Mouse (Mus musculus) forebrain, embryonic 13.5 days (tissue): ENCODE data around the gene Zfp26. TPM values are rescaled to one million over a fixed set of nuclear protein-coding genes. Genes with fewer than 3 reads are reported as not detected.

Experiments used
- ATAC-seq: fragments of 200-750 bp; cut with Nextera tagmentation; 2 replicates; pipeline ENCODE4 v1.8.0; 2017
- H3K27ac ChIP-seq: fragments of 300-500 bp; sonication (generic); 2 replicates; pipeline ENCODE4 v1.5.1; 2015; ENCODE audit warnings: inconsistent platforms, mild to moderate bottlenecking, moderate library complexity
- H3K27me3 ChIP-seq: fragments of 300-500 bp; sonication (generic); 2 replicates; pipeline ENCODE4 v1.6.1; 2015; ENCODE audit warnings: mild to moderate bottlenecking, inconsistent platforms
- H3K36me3 ChIP-seq: fragments of 300-500 bp; sonication (generic); 2 replicates; pipeline ENCODE4 v1.6.1; 2015; ENCODE audit warnings: mild to moderate bottlenecking, inconsistent platforms; ENCODE audit not compliant: poor library complexity, severe bottlenecking
- H3K4me1 ChIP-seq: fragments of 300-500 bp; sonication (generic); 2 replicates; pipeline ENCODE4 v1.6.1; 2015; ENCODE audit warnings: inconsistent platforms
- H3K4me2 ChIP-seq: fragments of 300-500 bp; sonication (generic); 2 replicates; pipeline ENCODE4 v1.6.1; 2015; ENCODE audit warnings: inconsistent platforms, mild to moderate bottlenecking, moderate library complexity
- H3K4me3 ChIP-seq: fragments of 300-500 bp; sonication (generic); 2 replicates; pipeline ENCODE4 v1.5.1; 2015; ENCODE audit warnings: mild to moderate bottlenecking, inconsistent platforms
- H3K9ac ChIP-seq: fragments of 300-500 bp; sonication (generic); 2 replicates; pipeline ENCODE4 v1.6.1; 2015; ENCODE audit warnings: mild to moderate bottlenecking, inconsistent platforms
- H3K9me3 ChIP-seq: fragments of 300-500 bp; sonication (generic); replicated peaks from 2 replicates; pipeline ENCODE4 v1.6.1; 2016; ENCODE audit warnings: inconsistent platforms
- WGBS: fragments of 180-500 bp; shearing (Covaris S2); methylation state at CpG from one replicate; pipeline ENCODE4 v1.1.7; 2015; 5-methylcytosine and 5-hydroxymethylcytosine counted together
- polyA plus RNA-seq: library from polyadenylated mRNA; unstranded; fragments of >200 nt; fragmentation: Nextera tagmentation; extraction: Ambion mirVana; gene quantifications from 2 replicates; pipeline ENCODE4 v1.2.1, GENCODE M21; 2015

The Zfp26 gene
- polyA plus RNA-seq = 22.3 and 23.8 TPM in 2 replicates

- H3K4me3 ChIP-seq = peak within 1 kb of the TSS; percentile 88
- peak within 1 kb of the TSS; percentile 75 for H3K27ac ChIP-seq
- WGBS = under 1% methylated on average over 48 of the region's 48 CpGs
- H3K4me2 ChIP-seq = peak within 1 kb of the TSS; percentile 85
- peaks cover 23% of the 10 kb centered on the region for H3K4me1 ChIP-seq
- peaks cover 30% of the 10 kb centered on the region for H3K36me3 ChIP-seq
- peaks cover 5% of the 10 kb centered on the region; the same call in 1 of the 2 replicates for H3K27me3 ChIP-seq
- H3K9ac ChIP-seq = peak within 1 kb of the TSS; percentile 92
- no peaks in the 10 kb centered on the region for H3K9me3 ChIP-seq
- ATAC-seq = peak; percentile 93
Measured at GRCm38 (mm10) chr9:20459377-20460317, at the start of gene Zfp26. Zfp26 (minus strand) TSS chr9:20460162.

GRCm38 (mm10) chr9:20509676-20510075 is 49.7 kb upstream of the Zfp26 start:
- no peaks in the 10 kb centered on the region for H3K27me3 ChIP-seq
- H3K9ac ChIP-seq = no peak overlapping the region
- H3K36me3 ChIP-seq = peaks cover 70% of the 10 kb centered on the region
- H3K4me1 ChIP-seq = peaks cover 16% of the 10 kb centered on the region; the same call in 1 of the 2 replicates
- no peaks in the 10 kb centered on the region for H3K9me3 ChIP-seq
- WGBS = 87% methylated on average over 3 of the region's 3 CpGs
- no peak overlapping the region for H3K27ac ChIP-seq
- no peak overlapping the region for H3K4me2 ChIP-seq
- no peak for ATAC-seq
- no peak overlapping the region for H3K4me3 ChIP-seq

GRCm38 (mm10) chr9:20504801-20505200 is 44.8 kb upstream of the Zfp26 start:
- WGBS = 91% methylated on average over 5 of the region's 5 CpGs
- ATAC-seq = no peak

GRCm38 (mm10) chr9:20493281-20493680 is 33.3 kb upstream of the Zfp26 start:
- H3K27me3 ChIP-seq = no peaks in the 10 kb centered on the region
- H3K4me1 ChIP-seq = peaks cover 38% of the 10 kb centered on the region
- H3K4me3 ChIP-seq = peak overlapping the region; percentile 76
- peak overlapping the region; percentile 94 for H3K27ac ChIP-seq
- ATAC-seq = no peak
- WGBS = 7% methylated on average over 9 of the region's 9 CpGs
- no peaks in the 10 kb centered on the region for H3K9me3 ChIP-seq
- peak overlapping the region; percentile 89 for H3K9ac ChIP-seq
- H3K4me2 ChIP-seq = peak overlapping the region; percentile 83
- peaks cover 38% of the 10 kb centered on the region for H3K36me3 ChIP-seq

More at GRCm38 (mm10) chr9:20504801-20505200, 44.8 kb upstream of the Zfp26 start:
- Histone ChIP-seq H3K9me3 (no peaks in the 10 kb centered on the region), H3K9ac (no peak overlapping the region), H3K4me2 (no peak overlapping the region), H3K36me3 (peaks cover 78% of the 10 kb centered on the region), H3K4me1 (no peaks in the 10 kb centered on the region), H3K27ac (no peak overlapping the region), H3K4me3 (no peak overlapping the region), H3K27me3 (no peaks in the 10 kb centered on the region)

- Histone ChIP-seq H3K27me3 (no peaks in the 10 kb centered on the region), H3K36me3 (peaks cover 32% of the 10 kb centered on the region), H3K9me3 (no peaks in the 10 kb centered on the region), H3K4me2 (peak within 1 kb of the TSS; percentile 83), H3K27ac (peak within 1 kb of the TSS; percentile 94), H3K4me1 (peaks cover 38% of the 10 kb centered on the region), H3K4me3 (peak within 1 kb of the TSS; percentile 76), H3K9ac (peak within 1 kb of the TSS; percentile 89)
- 2% methylated on average over 40 of the region's 40 CpGs for WGBS
- ATAC-seq = peak; percentile 98
Measured at GRCm38 (mm10) chr9:20492527-20493233, 32.7 kb upstream of the Zfp26 start, which contains the start of gene Zfp426. Zfp426 (minus strand) TSS chr9:20492746.

GRCm38 (mm10) chr9:20491858-20492526 is 32.0 kb upstream of the Zfp26 start:
- peak overlapping the region; percentile 94 for H3K27ac ChIP-seq
- H3K4me2 ChIP-seq = peak overlapping the region; percentile 83
- H3K4me3 ChIP-seq = peak overlapping the region; percentile 76
- H3K27me3 ChIP-seq = no peaks in the 10 kb centered on the region
- H3K36me3 ChIP-seq = peaks cover 26% of the 10 kb centered on the region
- H3K9me3 ChIP-seq = no peaks in the 10 kb centered on the region
- peak overlapping the region; percentile 89 for H3K9ac ChIP-seq
- 12% methylated on average over 20 of the region's 20 CpGs for WGBS
- no peak for ATAC-seq
- peaks cover 38% of the 10 kb centered on the region for H3K4me1 ChIP-seq

GRCm38 (mm10) chr9:20489536-20489935 is 29.6 kb upstream of the Zfp26 start:
- Histone ChIP-seq H3K9me3 (no peaks in the 10 kb centered on the region), H3K4me3 (no peak overlapping the region), H3K27ac (no peak overlapping the region), H3K27me3 (no peaks in the 10 kb centered on the region), H3K4me1 (peaks cover 38% of the 10 kb centered on the region), H3K9ac (no peak overlapping the region), H3K4me2 (no peak overlapping the region), H3K36me3 (peaks cover 34% of the 10 kb centered on the region)
- 91% methylated on average over 5 of the region's 5 CpGs for WGBS
- no peak for ATAC-seq

- 94% methylated on average over 5 of the region's 5 CpGs for WGBS
- no peak for ATAC-seq
- H3K36me3 ChIP-seq = peaks cover 82% of the 10 kb centered on the region
Measured at GRCm38 (mm10) chr9:20479396-20479795, 19.4 kb upstream of the Zfp26 start.

GRCm38 (mm10) chr9:20476632-20477031 is 16.7 kb upstream of the Zfp26 start:
- Histone ChIP-seq H3K9ac (no peak overlapping the region), H3K36me3 (peaks cover 82% of the 10 kb centered on the region), H3K27me3 (no peaks in the 10 kb centered on the region), H3K9me3 (no peaks in the 10 kb centered on the region), H3K4me3 (no peak overlapping the region), H3K4me2 (no peak overlapping the region), H3K4me1 (no peaks in the 10 kb centered on the region), H3K27ac (no peak overlapping the region)
- ATAC-seq = no peak
- 100% methylated on average over 1 of the region's 1 CpGs for WGBS

More at GRCm38 (mm10) chr9:20479396-20479795, 19.4 kb upstream of the Zfp26 start:
- no peak overlapping the region for H3K27ac ChIP-seq
- no peak overlapping the region for H3K4me3 ChIP-seq
- no peak overlapping the region for H3K4me2 ChIP-seq
- H3K27me3 ChIP-seq = no peaks in the 10 kb centered on the region
- H3K9ac ChIP-seq = no peak overlapping the region
- H3K9me3 ChIP-seq = no peaks in the 10 kb centered on the region
- no peaks in the 10 kb centered on the region for H3K4me1 ChIP-seq

- WGBS = 57% methylated on average over 7 of the region's 7 CpGs
- H3K9ac ChIP-seq = no peak overlapping the region
- H3K4me3 ChIP-seq = no peak overlapping the region
- H3K4me2 ChIP-seq = no peak overlapping the region
- ATAC-seq = peak; percentile 80
- no peaks in the 10 kb centered on the region for H3K4me1 ChIP-seq
- peaks cover 9% of the 10 kb centered on the region; the same call in 1 of the 2 replicates for H3K27me3 ChIP-seq
- no peak overlapping the region for H3K27ac ChIP-seq
- 0 out of 2 replicates have a peak, but pooled peaks cover 7% of the 10 kb centered on the region for H3K9me3 ChIP-seq
- H3K36me3 ChIP-seq = peaks cover 34% of the 10 kb centered on the region
Measured at GRCm38 (mm10) chr9:20466761-20467442, 6.9 kb upstream of the Zfp26 start.

GRCm38 (mm10) chr9:20453647-20454046 is 6.3 kb downstream of the Zfp26 start:
- H3K4me2 ChIP-seq = no peak overlapping the region

More at GRCm38 (mm10) chr9:20453647-20454046, 6.3 kb downstream of the Zfp26 start:
- H3K9me3 ChIP-seq = no peaks in the 10 kb centered on the region
- no peaks in the 10 kb centered on the region for H3K27me3 ChIP-seq
- no peak for ATAC-seq
- H3K9ac ChIP-seq = no peak overlapping the region
- peaks cover 12% of the 10 kb centered on the region for H3K4me1 ChIP-seq
- WGBS = 90% methylated on average over 4 of the region's 4 CpGs
- peaks cover 65% of the 10 kb centered on the region for H3K36me3 ChIP-seq
- H3K4me3 ChIP-seq = no peak overlapping the region
- H3K27ac ChIP-seq = no peak overlapping the region
